Mouse (Mus musculus) heart, embryonic 11.5 days (tissue): ENCODE data around the gene Fam120a. TPM values are rescaled to one million over a fixed set of nuclear protein-coding genes. Genes with fewer than 3 reads are reported as not detected.

Experiments
- ATAC-seq: fragments of 200-750 bp; cut with Nextera tagmentation; replicated peaks from 2 replicates; pipeline ENCODE4 v1.8.0; 2017; ENCODE audit warnings: moderate library complexity; ENCODE audit not compliant: insufficient number of reproducible peaks, low FRiP score, low TSS enrichment
- H3K27ac ChIP-seq: fragments of 300-500 bp; sonication (generic); 2 replicates; pipeline ENCODE4 v1.5.1; 2014; ENCODE audit warnings: mild to moderate bottlenecking, low read depth, low read length
- H3K27me3 ChIP-seq: fragments of 300-500 bp; sonication (generic); 2 replicates; pipeline ENCODE4 v1.6.1; 2014; ENCODE audit warnings: mild to moderate bottlenecking, low read length, mixed read lengths; ENCODE audit not compliant: control insufficient read depth, insufficient read depth
- H3K36me3 ChIP-seq: fragments of 300-500 bp; sonication (generic); 2 replicates; pipeline ENCODE4 v1.6.1; 2014; ENCODE audit warnings: mild to moderate bottlenecking, low read length, moderate library complexity, mixed read lengths; ENCODE audit not compliant: control insufficient read depth, insufficient read depth
- H3K4me1 ChIP-seq: fragments of 300-500 bp; sonication (generic); 2 replicates; pipeline ENCODE4 v1.6.1; 2014; ENCODE audit warnings: low read length; ENCODE audit not compliant: control insufficient read depth, insufficient read depth
- H3K4me2 ChIP-seq: fragments of 300-500 bp; sonication (generic); 2 replicates; pipeline ENCODE4 v1.6.1; 2014; ENCODE audit warnings: mild to moderate bottlenecking, moderate library complexity
- H3K4me3 ChIP-seq: fragments of 300-500 bp; sonication (generic); 2 replicates; pipeline ENCODE4 v1.5.1; 2014; ENCODE audit warnings: low read depth, low read length
- H3K9ac ChIP-seq: fragments of 300-500 bp; sonication (generic); 2 replicates; pipeline ENCODE4 v1.6.1; 2014; ENCODE audit warnings: mild to moderate bottlenecking, low read depth, low read length, moderate library complexity
- H3K9me3 ChIP-seq: fragments of 300-500 bp; sonication (generic); replicated peaks from 2 replicates; pipeline ENCODE4 v1.6.1; 2016; ENCODE audit warnings: low read length; ENCODE audit not compliant: control insufficient read depth
- WGBS: fragments of 180-500 bp; shearing (Covaris S2); extraction: QIAGEN DNeasy Blood & Tissue Kit; methylation state at CpG from one replicate; pipeline ENCODE4 v1.1.7; 2014; ENCODE audit not compliant: insufficient replicate concordance; 5-methylcytosine and 5-hydroxymethylcytosine counted together
- polyA plus RNA-seq: library from polyadenylated mRNA; unstranded; fragments of >200 nt; fragmentation: Nextera tagmentation; extraction: Ambion mirVana; gene quantifications from 2 replicates; pipeline ENCODE4 v1.2.1, GENCODE M21; 2014

Fam120a gene
- polyA plus RNA-seq, 1 experiment from 2014 or later: 31.2 TPM

DNA sequence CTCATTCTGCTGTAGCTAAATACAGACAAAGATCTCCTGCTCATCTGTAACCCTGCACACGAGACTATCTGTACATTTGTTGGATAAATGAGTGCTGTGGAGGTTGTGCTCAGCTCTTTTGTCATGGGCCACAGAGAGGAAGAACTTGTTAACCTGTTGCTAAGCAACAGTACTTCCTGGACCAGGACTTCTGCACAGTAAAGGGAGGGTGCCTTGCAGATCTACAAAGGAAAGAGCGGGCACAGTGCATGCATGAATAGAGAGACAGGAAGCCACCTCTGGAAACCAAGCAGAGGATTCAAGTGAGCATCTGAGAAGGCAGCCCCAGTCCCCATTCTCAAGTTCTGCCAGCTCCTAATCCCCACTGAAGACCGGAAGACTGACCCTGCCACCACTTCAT, 27.1 kb upstream of the Fam120a start:
- WGBS: 48% methylated on average over 3 of the region's 3 CpGs
- ATAC-seq: no peak

DNA sequence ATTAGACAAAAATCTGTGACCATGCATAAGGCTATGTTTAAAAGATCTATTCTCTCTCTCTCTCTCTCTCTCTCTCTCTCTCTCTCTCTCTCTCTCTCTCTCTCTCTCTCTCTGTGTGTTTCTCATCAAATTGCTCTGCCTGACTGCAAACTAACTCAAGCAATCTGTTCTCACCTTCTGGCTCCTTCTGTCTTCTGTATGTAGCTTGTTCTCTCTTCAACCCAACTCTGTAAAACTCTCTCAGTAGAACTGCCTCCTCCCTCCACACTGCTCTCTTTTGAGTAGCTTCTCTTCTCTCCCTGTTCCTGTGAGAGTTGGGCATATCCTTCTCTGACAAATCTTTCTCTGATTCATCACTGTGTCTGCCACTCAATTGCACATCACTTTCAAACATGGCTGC, 25.1 kb upstream of the Fam120a start:
- ATAC-seq: no peak
- Histone ChIP-seq H3K4me2 (no peak overlapping the region), H3K9ac (no peak overlapping the region), H3K4me1 (no peaks in the 10 kb centered on the region), H3K9me3 (no peaks in the 10 kb centered on the region), H3K27ac (no peak overlapping the region), H3K36me3 (no peaks in the 10 kb centered on the region), H3K4me3 (no peak overlapping the region), H3K27me3 (no peaks in the 10 kb centered on the region)

More for the DNA sequence above, 27.1 kb upstream of the Fam120a start:
- H3K4me1 ChIP-seq: no peaks in the 10 kb centered on the region
- H3K27ac ChIP-seq: no peak overlapping the region
- no peaks in the 10 kb centered on the region for H3K9me3 ChIP-seq
- H3K36me3 ChIP-seq: no peaks in the 10 kb centered on the region
- no peak overlapping the region for H3K4me2 ChIP-seq
- H3K9ac ChIP-seq: no peak overlapping the region
- no peaks in the 10 kb centered on the region for H3K27me3 ChIP-seq
- H3K4me3 ChIP-seq: no peak overlapping the region

DNA sequence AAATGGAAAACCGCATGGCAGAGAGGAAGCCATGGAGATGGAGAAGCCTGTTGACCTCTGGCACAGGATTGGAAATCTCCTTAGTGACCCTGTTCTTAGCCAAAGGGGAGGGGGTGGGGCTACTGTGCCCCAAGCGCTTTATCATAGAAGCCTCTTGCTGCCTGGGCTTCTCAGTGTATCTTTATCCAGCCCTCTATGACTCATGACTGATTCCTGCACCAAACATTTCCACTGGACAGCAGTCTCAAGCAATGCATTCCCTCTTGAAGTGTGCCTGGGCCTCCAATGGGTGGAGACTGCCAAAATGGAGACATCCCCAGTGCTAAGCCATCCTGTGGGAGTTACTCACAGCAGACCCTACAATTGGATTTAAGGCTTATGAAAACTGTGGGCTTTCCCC, 22.3 kb upstream of the Fam120a start:
- 64% methylated on average over 2 of the region's 2 CpGs for WGBS
- no peak for ATAC-seq

DNA sequence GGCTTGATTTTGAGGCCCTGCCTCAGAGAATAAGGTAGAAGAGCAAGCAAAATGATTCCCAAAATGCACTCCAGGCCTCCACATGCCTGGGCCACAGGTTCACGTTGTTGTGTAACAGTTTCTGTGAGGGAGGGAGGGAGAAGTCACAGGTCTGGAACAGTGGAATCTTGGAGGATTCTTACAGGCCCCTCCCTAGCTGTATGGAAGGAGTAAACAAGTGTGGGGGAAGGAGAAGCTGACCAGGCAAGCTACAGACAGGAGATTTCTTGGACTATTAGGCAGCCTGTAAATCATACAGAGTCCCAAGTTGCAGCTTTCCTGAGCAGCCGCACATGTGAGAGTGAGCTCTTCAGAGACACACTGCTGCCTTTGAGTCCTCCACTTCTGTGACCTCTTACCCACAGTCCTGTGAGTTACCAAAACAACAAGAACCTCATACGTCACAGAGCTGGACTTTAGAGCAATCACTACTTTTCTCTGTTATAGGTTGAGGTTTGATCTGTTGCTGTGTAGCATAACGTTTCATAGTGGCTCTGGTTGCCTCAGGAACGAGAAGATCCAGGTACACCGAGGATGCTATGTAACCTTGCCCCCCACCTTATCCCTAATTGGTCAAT, 14.8 kb upstream of the Fam120a start:
- H3K4me1 ChIP-seq: no peaks in the 10 kb centered on the region
- H3K27ac ChIP-seq: no peak overlapping the region
- 65% methylated on average over 6 of the region's 6 CpGs for WGBS
- no peaks in the 10 kb centered on the region for H3K36me3 ChIP-seq
- no peak overlapping the region for H3K9ac ChIP-seq
- H3K4me3 ChIP-seq: no peak overlapping the region
- no peak overlapping the region for H3K4me2 ChIP-seq
- H3K27me3 ChIP-seq: no peaks in the 10 kb centered on the region
- no peaks in the 10 kb centered on the region for H3K9me3 ChIP-seq
- no peak for ATAC-seq

More for the DNA sequence above, 22.3 kb upstream of the Fam120a start:
- Histone ChIP-seq H3K4me2 (no peak overlapping the region), H3K9ac (no peak overlapping the region), H3K4me1 (no peaks in the 10 kb centered on the region), H3K9me3 (no peaks in the 10 kb centered on the region), H3K4me3 (no peak overlapping the region), H3K27ac (no peak overlapping the region), H3K27me3 (no peaks in the 10 kb centered on the region), H3K36me3 (no peaks in the 10 kb centered on the region)

DNA sequence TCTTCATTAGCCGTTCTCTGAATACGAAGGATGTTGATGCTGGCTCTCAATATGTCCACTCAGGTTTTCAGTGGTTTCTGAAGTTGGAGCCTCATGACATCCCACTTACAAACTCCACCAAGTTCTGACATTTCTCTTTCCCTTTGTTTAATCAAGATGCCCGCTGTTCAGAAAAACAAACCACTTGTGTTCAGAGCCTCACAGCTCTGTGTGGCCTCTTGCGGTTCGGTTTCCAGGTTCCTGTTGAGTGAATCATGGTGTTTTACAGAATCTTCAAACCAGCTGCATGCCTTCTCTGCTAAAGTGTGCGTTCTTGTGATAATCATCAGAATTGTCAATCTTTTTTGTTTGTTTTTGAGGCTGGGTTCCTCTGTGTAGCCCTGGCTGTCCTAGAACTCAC, 11.3 kb upstream of the Fam120a start:
- no peak overlapping the region for H3K4me2 ChIP-seq
- H3K27ac ChIP-seq: no peak overlapping the region
- H3K9me3 ChIP-seq: no peaks in the 10 kb centered on the region
- H3K9ac ChIP-seq: no peak overlapping the region
- WGBS: 73% methylated on average over 6 of the region's 6 CpGs
- H3K4me1 ChIP-seq: no peaks in the 10 kb centered on the region
- no peak overlapping the region for H3K4me3 ChIP-seq
- ATAC-seq: no peak
- no peaks in the 10 kb centered on the region for H3K36me3 ChIP-seq
- H3K27me3 ChIP-seq: no peaks in the 10 kb centered on the region

DNA sequence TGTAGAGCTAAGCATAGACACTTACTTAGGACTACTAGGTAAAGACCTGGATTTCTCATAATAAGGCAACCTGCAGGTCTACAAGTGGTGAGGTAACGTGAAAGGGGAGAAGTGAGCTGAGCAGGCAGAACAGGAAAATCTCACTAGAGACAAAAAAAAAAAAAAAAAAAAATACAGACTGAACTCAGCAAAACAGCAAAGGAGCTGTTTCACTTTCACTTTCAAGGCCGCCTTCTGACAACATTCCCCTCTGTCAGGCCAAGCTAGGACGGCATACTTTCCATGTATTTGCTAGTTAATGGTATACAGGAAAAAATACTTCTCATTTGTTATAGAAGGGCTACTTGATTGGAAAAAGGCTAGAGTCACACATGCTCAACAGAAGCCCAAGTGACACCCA, 10.0 kb upstream of the Fam120a start:
- H3K4me1 ChIP-seq: no peaks in the 10 kb centered on the region
- H3K9me3 ChIP-seq: no peaks in the 10 kb centered on the region
- no peaks in the 10 kb centered on the region for H3K27me3 ChIP-seq
- no peak for ATAC-seq
- H3K4me2 ChIP-seq: no peak overlapping the region
- no peak overlapping the region for H3K9ac ChIP-seq
- no peaks in the 10 kb centered on the region for H3K36me3 ChIP-seq
- H3K4me3 ChIP-seq: no peak overlapping the region
- WGBS: 68% methylated on average over 3 of the region's 3 CpGs
- no peak overlapping the region for H3K27ac ChIP-seq

DNA sequence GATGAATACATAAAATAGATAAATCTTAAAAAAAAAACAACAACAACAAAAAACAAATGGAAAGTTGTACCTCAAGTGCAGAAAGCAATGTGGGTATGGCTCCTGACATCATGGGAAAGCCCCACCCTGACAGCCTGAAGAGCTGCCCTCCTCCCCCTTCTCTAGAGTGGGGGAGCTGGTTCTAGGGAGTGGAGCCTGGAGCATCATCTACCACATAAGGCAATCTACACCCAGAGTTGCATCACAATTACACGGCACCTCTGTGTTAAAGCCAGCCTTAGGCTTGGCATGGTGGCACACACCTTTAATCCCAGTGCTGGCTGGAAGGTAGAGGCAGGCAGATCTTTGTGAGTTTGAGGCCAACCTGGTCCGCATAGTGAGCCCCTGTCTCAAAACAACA, 6.9 kb upstream of the Fam120a start:
- Histone ChIP-seq H3K9me3 (no peaks in the 10 kb centered on the region), H3K36me3 (no peaks in the 10 kb centered on the region), H3K4me2 (no peak overlapping the region), H3K9ac (no peak overlapping the region), H3K4me3 (no peak overlapping the region), H3K4me1 (peaks cover 4% of the 10 kb centered on the region; the same call in 1 of the 2 replicates), H3K27me3 (no peaks in the 10 kb centered on the region), H3K27ac (no peak overlapping the region)
- WGBS: 82% methylated on average over 2 of the region's 2 CpGs
- no peak for ATAC-seq

DNA sequence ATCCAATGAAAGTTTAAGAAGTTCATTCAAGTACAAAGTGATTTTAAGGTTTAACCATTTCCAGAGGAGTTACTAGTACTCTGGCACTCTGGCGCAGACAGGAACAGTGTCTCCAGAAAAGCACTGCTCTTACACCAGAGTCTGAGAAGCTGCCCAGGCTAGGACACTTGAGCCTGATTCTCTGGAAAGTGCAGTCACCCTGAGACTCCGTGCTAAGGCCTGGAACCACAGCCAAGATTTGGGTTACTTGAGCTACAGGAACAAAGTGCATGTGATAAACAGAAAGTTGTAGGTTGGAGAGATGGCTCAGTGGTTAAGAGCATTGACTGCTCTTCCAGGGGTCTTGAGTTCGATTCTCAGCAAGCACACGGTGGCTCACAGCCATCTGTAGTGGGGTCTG, 6.4 kb upstream of the Fam120a start:
- no peaks in the 10 kb centered on the region for H3K27me3 ChIP-seq
- H3K27ac ChIP-seq: no peak overlapping the region
- no peaks in the 10 kb centered on the region for H3K9me3 ChIP-seq
- H3K9ac ChIP-seq: no peak overlapping the region
- no peak for ATAC-seq
- 72% methylated on average over 4 of the region's 4 CpGs for WGBS
- no peaks in the 10 kb centered on the region for H3K36me3 ChIP-seq
- H3K4me3 ChIP-seq: no peak overlapping the region
- no peak overlapping the region for H3K4me2 ChIP-seq
- H3K4me1 ChIP-seq: peaks cover 4% of the 10 kb centered on the region; the same call in 1 of the 2 replicates

DNA sequence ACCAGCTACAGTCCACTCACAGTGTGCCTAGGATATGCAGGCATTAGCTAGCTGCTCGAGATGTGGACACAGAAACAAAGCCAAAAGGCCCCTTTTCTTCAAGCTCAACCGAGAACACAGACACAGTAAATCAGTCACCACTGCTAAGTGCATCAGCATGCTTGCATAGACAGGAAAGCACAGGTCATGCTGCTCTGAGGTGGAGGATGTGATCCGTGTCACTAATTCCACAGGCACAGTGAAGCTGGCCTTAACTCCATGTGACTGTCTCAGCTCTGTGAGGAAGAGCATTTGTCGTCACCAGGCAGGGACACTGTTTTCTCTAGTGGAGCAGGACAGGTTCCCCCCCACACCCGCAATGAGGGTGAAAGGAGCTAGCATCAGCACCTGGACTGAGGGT, 5.4 kb upstream of the Fam120a start:
- Histone ChIP-seq H3K9ac (no peak overlapping the region), H3K36me3 (no peaks in the 10 kb centered on the region), H3K27ac (no peak overlapping the region), H3K4me3 (no peak overlapping the region), H3K4me2 (no peak overlapping the region), H3K4me1 (peaks cover 4% of the 10 kb centered on the region; the same call in 1 of the 2 replicates), H3K27me3 (no peaks in the 10 kb centered on the region), H3K9me3 (no peaks in the 10 kb centered on the region)
- no peak for ATAC-seq
- 68% methylated on average over 5 of the region's 5 CpGs for WGBS
